Mouse (Mus musculus) neural tube, embryonic 12.5 days (tissue): Measurements from ENCODE around the gene Serinc5. TPM values are rescaled to one million over a fixed set of nuclear protein-coding genes. Genes with fewer than 3 reads are reported as not detected.

Experiments used
- ATAC-seq: fragments of 200-750 bp; cut with Nextera tagmentation; 2 replicates; pipeline ENCODE4 v1.8.0; 2017; ENCODE audit warnings: low read depth, mild to moderate bottlenecking, moderate TSS enrichment, moderate library complexity; ENCODE audit not compliant: low FRiP score
- H3K27ac ChIP-seq: fragments of 300-500 bp; sonication (generic); 2 replicates; pipeline ENCODE4 v1.5.1; 2016
- H3K27me3 ChIP-seq: fragments of 300-500 bp; sonication (generic); replicated peaks from 2 replicates; pipeline ENCODE4 v1.6.1; 2016; ENCODE audit warnings: mild to moderate bottlenecking
- H3K36me3 ChIP-seq: fragments of 300-500 bp; sonication (generic); 2 replicates; pipeline ENCODE4 v1.6.1; 2016; ENCODE audit warnings: mild to moderate bottlenecking
- H3K4me1 ChIP-seq: fragments of 300-500 bp; sonication (generic); 2 replicates; pipeline ENCODE4 v1.6.1; 2016
- H3K4me2 ChIP-seq: fragments of 300-500 bp; sonication (generic); replicated peaks from 2 replicates; pipeline ENCODE4 v1.6.1; 2016; ENCODE audit warnings: mild to moderate bottlenecking
- H3K4me3 ChIP-seq: fragments of 300-500 bp; sonication (generic); 2 replicates; pipeline ENCODE4 v1.5.1; 2016
- H3K9ac ChIP-seq: fragments of 300-500 bp; sonication (generic); 2 replicates; pipeline ENCODE4 v1.6.1; 2016; ENCODE audit warnings: mild to moderate bottlenecking
- H3K9me3 ChIP-seq: fragments of 300-500 bp; sonication (generic); 2 replicates; pipeline ENCODE4 v1.6.1; 2016; ENCODE audit warnings: mild to moderate bottlenecking
- whole genome bisulfite sequencing: fragments of 180-500 bp; shearing (Covaris S2); methylation state at CpG from one replicate; pipeline ENCODE4 v1.1.7; 2016; 5-methylcytosine and 5-hydroxymethylcytosine counted together
- polyA plus RNA-seq: library from polyadenylated mRNA; unstranded; fragments of >200 nt; fragmentation: Nextera tagmentation; extraction: Ambion mirVana; gene quantifications from 2 replicates; pipeline ENCODE4 v1.2.1, GENCODE M21; 2016

Serinc5 gene
- polyA plus RNA-seq, 1 experiment from 2014 or later: 27.9 TPM

DNA sequence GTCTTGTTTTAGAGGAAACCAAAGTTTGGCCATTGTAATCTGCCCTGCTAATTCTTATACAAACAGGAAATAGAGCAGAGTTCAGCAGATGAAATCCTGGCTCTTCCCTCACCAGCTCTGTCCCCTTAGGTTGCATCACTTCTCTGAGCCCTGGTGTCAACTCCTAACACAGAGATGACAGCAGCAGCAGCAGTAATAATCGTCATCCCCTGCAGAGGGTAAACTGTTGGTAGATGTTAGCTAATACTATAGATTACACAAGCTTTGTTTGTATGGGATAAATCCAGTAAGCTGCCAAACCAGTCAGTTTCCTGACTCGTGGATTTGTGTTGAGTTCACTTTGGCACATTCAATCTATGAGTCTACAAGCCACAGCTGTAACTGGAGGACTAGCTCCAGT is 40.1 kb downstream of the Serinc5 start:
- no peak for ATAC-seq
- H3K36me3 ChIP-seq: no peaks in the 10 kb centered on the region
- no peak overlapping the region for H3K9ac ChIP-seq
- WGBS: 80% methylated on average over 2 of the region's 2 CpGs
- H3K4me3 ChIP-seq: no peak overlapping the region
- H3K4me2 ChIP-seq: no peak overlapping the region
- H3K27ac ChIP-seq: no peak overlapping the region
- peaks cover 6% of the 10 kb centered on the region; the same call in 1 of the 2 replicates for H3K4me1 ChIP-seq
- no peaks in the 10 kb centered on the region for H3K27me3 ChIP-seq
- H3K9me3 ChIP-seq: no peaks in the 10 kb centered on the region

DNA sequence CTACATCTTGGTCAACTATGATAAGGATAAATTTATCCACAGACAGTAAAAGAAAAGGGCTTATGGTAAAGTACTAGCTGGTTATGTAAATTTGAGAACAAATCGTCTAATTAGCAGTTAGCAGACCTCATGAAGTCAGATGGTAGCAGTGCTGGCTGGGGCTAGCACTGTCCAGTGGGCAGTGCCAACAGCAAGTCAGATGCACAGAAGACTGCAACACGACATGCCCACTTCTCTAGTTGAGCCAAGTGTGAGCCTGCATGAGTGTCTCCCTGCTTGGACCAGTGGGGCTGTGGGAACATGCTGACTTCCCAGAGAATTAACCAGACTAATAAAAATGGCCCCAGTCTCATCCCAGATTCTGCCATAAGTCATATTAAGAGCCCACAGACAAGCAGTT is 41.6 kb downstream of the Serinc5 start:
- H3K9ac ChIP-seq: no peak overlapping the region
- H3K27me3 ChIP-seq: no peaks in the 10 kb centered on the region
- H3K4me3 ChIP-seq: no peak overlapping the region
- H3K36me3 ChIP-seq: no peaks in the 10 kb centered on the region
- 74% methylated on average over 2 of the region's 2 CpGs for WGBS
- H3K4me1 ChIP-seq: peaks cover 6% of the 10 kb centered on the region; the same call in 1 of the 2 replicates
- no peak overlapping the region for H3K27ac ChIP-seq
- no peak for ATAC-seq
- H3K9me3 ChIP-seq: no peaks in the 10 kb centered on the region
- no peak overlapping the region for H3K4me2 ChIP-seq

DNA sequence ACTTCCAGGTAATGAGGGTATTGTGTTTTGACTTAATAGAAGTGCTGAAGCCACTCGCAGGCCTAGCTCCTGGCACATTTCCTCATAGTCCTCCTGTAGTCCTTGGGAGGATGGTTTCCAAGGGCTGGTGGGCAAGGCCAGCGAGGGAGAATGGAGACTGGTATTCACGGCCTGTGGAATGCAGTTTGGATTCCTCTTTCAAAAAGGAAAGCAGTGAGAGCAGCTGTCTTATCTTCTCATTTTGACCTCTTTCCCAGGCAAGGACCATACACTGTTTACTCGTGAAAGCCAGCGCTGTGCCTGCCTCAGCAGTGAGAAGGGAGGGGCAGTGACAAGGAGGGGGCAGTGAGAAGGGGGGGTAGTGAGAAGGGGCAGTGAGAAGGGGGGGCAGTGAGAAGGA is 42.4 kb downstream of the Serinc5 start:
- 41% methylated on average over 5 of the region's 5 CpGs for WGBS
- Histone ChIP-seq H3K27me3 (no peaks in the 10 kb centered on the region), H3K36me3 (no peaks in the 10 kb centered on the region), H3K9me3 (no peaks in the 10 kb centered on the region), H3K9ac (no peak overlapping the region), H3K4me3 (no peak overlapping the region), H3K27ac (no peak overlapping the region), H3K4me2 (no peak overlapping the region), H3K4me1 (peaks cover 6% of the 10 kb centered on the region; the same call in 1 of the 2 replicates)
- no peak for ATAC-seq

DNA sequence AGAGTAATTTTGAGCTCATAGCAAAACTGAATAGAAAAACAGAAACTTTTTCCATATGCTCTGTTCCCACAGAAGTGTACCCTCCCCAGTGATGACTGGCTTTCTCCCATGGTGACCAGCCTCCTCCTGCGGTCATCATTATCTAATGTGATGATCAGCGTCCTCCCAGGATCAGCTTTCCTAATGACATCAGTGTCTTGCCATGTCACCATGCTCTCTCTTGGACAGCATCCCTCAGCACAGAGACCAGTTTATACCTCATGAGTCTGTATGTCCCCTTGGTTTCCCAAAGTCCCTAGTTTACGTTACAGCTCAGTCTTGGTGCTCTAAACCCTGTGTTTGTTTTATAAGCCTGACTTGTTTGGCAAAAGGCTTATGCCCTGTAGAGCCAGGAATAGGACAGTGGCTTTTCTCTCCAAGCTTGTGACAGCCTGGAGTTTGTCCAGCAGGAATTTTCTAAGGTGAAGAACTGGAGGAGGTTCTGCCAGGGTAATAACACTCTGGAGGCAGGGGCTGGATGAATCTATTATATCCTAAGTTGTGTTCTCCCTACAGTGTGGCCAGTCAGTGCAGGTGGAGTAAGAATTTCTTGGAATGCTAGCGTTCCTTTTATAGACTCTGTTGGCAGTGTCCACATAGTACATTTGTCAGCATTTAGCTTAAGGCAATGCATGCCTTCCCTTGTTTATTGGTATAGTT is 46.1 kb downstream of the Serinc5 start:
- WGBS: 83% methylated on average over 4 of the region's 4 CpGs
- Histone ChIP-seq H3K4me2 (no peak overlapping the region), H3K27ac (no peak overlapping the region), H3K9me3 (no peaks in the 10 kb centered on the region), H3K4me1 (peaks cover 6% of the 10 kb centered on the region; the same call in 1 of the 2 replicates), H3K27me3 (no peaks in the 10 kb centered on the region), H3K9ac (no peak overlapping the region), H3K36me3 (peaks cover 13% of the 10 kb centered on the region), H3K4me3 (no peak overlapping the region)
- no peak for ATAC-seq

DNA sequence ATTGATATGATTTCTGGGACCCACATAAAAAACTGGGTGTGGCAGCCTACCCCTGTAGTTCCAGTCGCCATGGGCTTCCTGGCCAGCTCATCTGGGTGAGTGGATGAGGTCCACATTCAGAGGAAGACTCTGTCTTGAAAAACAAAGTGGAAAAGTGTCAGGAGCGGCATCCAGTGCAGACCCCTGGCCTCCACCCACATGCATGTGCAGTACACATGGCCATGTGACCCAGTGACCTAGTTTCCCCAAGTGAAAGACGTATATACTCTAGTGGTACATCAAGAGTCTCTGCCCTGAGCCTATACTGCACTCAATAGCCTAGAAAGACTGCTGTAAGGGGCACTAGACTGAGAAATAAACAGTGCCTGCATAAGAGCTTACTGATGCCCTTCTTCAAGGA is 48.7 kb downstream of the Serinc5 start:
- H3K27ac ChIP-seq: no peak overlapping the region
- no peaks in the 10 kb centered on the region for H3K9me3 ChIP-seq
- WGBS: 82% methylated on average over 3 of the region's 3 CpGs
- no peaks in the 10 kb centered on the region for H3K4me1 ChIP-seq
- H3K36me3 ChIP-seq: peaks cover 13% of the 10 kb centered on the region
- H3K4me3 ChIP-seq: no peak overlapping the region
- no peaks in the 10 kb centered on the region for H3K27me3 ChIP-seq
- ATAC-seq: no peak
- no peak overlapping the region for H3K4me2 ChIP-seq
- H3K9ac ChIP-seq: no peak overlapping the region

DNA sequence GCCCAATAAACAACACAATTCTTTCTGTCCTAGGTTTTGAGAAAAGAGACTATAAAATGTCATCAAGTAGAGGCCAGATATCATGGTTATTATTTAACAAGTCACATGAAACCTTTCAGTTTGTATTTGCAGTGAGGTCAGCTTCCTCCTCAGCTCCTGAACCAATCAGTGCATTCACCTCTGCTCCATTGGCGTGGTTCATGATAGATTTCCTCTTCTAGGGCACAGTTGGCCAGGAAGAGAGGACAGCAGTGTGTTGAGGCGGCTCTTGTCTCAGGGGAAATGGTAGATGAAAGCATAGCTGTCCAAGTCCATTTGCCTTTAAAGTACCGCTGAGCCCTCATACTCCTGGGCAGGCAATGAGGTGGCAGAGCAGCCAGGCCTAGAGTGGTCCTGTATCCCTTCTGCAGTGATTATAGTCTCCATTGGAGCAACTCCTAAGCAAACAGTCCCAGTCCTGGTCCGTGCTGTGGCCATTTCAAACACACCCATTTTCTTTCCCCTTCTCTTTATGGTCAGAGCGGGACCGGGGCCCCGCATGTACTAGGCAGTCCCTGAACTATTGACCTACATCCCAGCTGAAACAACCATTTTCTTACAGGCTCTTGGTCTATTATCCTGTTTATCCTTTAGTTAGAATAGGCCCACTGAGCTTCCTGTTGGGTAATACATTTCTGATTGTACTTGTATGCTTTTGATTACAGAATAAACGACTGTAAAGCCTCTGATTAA is 51.8 kb downstream of the Serinc5 start:
- Histone ChIP-seq H3K36me3 (peaks cover 20% of the 10 kb centered on the region), H3K9ac (no peak overlapping the region), H3K9me3 (no peaks in the 10 kb centered on the region), H3K27me3 (no peaks in the 10 kb centered on the region), H3K4me2 (no peak overlapping the region), H3K4me3 (no peak overlapping the region), H3K27ac (no peak overlapping the region), H3K4me1 (no peaks in the 10 kb centered on the region)
- 51% methylated on average over 8 of the region's 8 CpGs for WGBS
- no peak for ATAC-seq

DNA sequence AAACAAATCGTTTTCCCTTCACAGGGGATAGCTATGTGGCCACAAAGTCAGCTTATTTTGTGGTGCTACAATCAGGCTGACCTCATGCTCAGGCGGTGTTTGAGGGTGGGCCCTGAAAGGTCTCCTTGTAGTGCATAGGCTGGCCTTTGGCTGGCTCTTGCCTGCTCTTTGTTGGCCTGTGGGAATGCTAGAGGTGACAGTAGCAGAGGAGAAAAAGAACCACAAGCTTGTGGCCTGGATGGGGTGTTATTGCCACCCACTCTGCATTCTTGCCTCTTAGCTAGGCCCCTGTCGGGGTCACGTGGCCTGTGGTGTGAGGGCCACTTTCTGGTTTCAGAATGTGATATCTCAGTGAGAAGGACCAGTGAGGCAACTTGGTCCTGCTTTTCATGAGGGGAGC is 54.1 kb downstream of the Serinc5 start:
- Histone ChIP-seq H3K9me3 (no peaks in the 10 kb centered on the region), H3K27me3 (no peaks in the 10 kb centered on the region), H3K4me3 (no peak overlapping the region), H3K27ac (no peak overlapping the region), H3K4me2 (no peak overlapping the region), H3K4me1 (no peaks in the 10 kb centered on the region), H3K9ac (no peak overlapping the region), H3K36me3 (peaks cover 20% of the 10 kb centered on the region)
- no peak for ATAC-seq
- WGBS: 79% methylated on average over 4 of the region's 4 CpGs

DNA sequence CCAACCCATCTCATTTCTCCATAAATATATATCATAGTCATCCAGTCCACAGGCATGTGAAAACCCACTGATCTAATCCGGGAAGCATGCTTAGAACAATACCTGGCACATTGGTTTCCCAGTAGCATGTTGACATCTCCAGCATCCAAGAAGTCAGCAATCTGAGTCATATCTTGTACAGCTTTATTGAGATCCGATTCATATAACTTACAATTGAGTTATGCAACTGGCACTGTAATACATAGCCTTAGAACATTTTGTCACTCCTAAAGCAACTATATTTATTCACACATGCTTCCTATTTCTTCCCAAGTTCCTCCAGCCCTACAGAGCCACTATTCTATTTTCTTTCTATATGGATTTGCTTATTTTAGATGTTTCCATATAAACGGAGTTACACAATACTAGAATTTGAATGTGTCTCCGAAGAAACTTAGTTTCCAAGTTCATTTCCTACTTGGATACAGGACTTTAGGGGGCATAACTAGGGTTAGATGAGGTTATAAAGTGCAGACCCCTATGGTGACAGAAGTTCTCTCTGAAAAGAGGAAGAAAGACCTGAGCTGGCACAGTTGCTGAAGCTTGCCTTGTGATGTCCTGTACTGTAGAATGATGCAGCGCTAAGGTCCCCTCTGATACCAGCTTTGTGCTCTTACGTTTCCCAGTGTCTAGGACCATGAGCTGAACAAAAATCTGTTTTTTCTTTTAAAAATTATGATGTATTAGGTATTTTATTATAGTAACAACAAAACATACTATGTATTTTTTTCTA is 57.5 kb downstream of the Serinc5 start:
- no peak overlapping the region for H3K4me3 ChIP-seq

DNA sequence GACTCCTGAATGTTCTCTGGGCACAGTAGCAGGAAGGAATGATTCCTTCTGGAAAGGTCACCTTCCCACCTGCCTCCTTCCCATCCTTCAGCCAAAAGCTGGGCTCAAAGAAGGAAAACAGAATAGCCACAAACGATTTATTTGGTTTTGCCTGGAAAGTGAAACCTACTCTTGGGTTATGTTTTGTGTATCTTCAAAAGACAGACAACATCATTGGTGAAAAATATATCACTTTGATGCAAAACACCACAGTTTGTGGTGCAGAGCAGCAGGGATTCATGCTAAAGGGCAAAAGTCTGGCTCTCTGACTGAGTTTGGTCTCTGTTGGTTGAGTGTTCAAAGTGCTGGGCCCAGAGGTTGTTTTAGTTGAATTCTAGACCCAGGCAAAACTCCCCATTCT is 60.8 kb downstream of the Serinc5 start:
- no peak overlapping the region for H3K9ac ChIP-seq
- ATAC-seq: no peak
- H3K27me3 ChIP-seq: no peaks in the 10 kb centered on the region
- H3K36me3 ChIP-seq: no peaks in the 10 kb centered on the region
- no peaks in the 10 kb centered on the region for H3K9me3 ChIP-seq
- 82% methylated on average over 1 of the region's 1 CpGs for WGBS
- peaks cover 8% of the 10 kb centered on the region; the same call in 1 of the 2 replicates for H3K4me1 ChIP-seq
- H3K4me3 ChIP-seq: no peak overlapping the region
- H3K4me2 ChIP-seq: no peak overlapping the region
- no peak overlapping the region for H3K27ac ChIP-seq

More for the DNA sequence above, 57.5 kb downstream of the Serinc5 start:
- Histone ChIP-seq H3K4me1 (no peaks in the 10 kb centered on the region), H3K27me3 (no peaks in the 10 kb centered on the region), H3K9me3 (no peaks in the 10 kb centered on the region), H3K36me3 (peaks cover 7% of the 10 kb centered on the region; the same call in 1 of the 2 replicates), H3K4me2 (no peak overlapping the region), H3K27ac (no peak overlapping the region), H3K9ac (no peak overlapping the region)
- 93% methylated on average over 6 of the region's 6 CpGs for WGBS
- no peak for ATAC-seq

DNA sequence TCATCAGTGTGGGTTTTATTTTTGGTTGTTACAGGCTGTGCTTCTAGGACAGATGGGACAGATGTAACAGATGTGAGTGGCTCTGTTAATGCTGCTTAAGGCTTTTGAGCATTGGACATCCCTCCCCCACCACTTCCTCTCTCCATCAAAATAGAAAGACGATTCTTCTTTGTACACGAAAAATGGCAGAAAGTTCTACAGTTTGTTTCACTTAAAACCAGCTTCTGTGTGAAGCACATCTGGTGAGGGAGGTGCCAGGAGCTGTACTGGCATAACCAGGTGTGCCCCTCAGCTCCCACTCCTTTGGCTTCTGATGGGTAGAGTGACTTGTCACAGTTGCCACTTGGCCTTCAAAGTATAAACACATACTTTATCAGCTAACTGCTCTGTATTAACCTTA is 63.8 kb downstream of the Serinc5 start:
- no peaks in the 10 kb centered on the region for H3K27me3 ChIP-seq
- H3K9me3 ChIP-seq: no peaks in the 10 kb centered on the region
- WGBS: 70% methylated on average over 2 of the region's 2 CpGs
- H3K36me3 ChIP-seq: no peaks in the 10 kb centered on the region
- H3K4me3 ChIP-seq: no peak overlapping the region
- peaks cover 13% of the 10 kb centered on the region for H3K4me1 ChIP-seq
- H3K27ac ChIP-seq: no peak overlapping the region
- no peak for ATAC-seq
- no peak overlapping the region for H3K4me2 ChIP-seq
- H3K9ac ChIP-seq: no peak overlapping the region

DNA sequence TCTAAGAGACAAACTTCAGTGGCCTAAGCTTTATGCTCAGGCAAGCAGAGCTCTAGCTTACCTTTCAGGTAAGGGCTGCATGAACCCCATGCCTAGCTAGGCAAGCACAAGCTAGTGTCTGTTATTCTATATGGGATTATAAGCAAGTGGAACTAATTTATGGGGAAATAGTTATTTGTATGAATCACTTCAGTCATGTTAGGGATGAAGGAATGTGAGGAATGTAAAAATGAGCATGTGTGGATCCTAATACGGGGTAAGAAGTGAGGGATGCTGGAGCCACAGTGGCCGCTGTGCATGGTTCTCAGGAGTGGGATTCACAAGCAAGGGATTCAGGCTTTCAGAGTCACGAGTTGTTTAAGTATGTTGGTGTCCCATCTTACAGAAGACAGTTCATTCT is 64.4 kb downstream of the Serinc5 start:
- no peaks in the 10 kb centered on the region for H3K36me3 ChIP-seq
- H3K9ac ChIP-seq: no peak overlapping the region
- no peaks in the 10 kb centered on the region for H3K9me3 ChIP-seq
- H3K4me1 ChIP-seq: peaks cover 13% of the 10 kb centered on the region
- no peak overlapping the region for H3K4me3 ChIP-seq
- no peak overlapping the region for H3K27ac ChIP-seq
- H3K27me3 ChIP-seq: no peaks in the 10 kb centered on the region
- ATAC-seq: no peak
- H3K4me2 ChIP-seq: no peak overlapping the region
- WGBS: 89% methylated on average over 3 of the region's 3 CpGs

DNA sequence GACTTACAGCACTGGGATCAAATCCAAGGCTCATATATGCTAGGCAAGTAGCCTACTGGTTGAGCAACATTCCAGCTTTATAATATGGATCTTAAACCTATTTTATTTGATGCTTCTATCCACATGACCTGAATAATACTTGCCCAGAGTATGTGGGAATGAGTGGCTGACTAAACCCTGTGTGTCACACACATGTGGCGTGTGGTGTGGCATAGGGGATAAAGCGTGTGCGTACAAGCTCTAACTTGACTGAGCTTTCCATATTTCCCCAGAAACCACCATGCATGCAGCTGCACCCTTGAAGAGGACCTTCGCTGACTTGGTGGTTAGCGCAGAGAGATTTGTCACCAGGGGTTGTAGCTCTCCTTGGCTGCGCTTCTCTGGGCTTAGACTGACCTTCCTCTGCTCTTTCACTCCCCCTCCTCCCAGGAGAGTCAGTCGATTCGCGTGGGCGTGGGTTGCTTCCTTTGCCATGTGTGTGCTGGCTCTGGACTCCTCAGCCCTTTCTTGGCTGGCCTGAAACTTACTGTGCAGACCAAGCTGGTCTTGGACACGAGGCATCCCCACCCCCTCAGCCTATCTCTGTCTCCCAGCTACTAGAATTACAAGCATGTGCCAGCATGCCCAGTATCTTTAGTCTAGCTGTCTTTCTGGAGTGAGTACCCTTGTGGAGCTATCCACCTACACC is 65.2 kb downstream of the Serinc5 start:
- 83% methylated on average over 11 of the region's 11 CpGs for WGBS
- peaks cover 13% of the 10 kb centered on the region for H3K4me1 ChIP-seq
- H3K4me3 ChIP-seq: no peak overlapping the region
- H3K4me2 ChIP-seq: no peak overlapping the region
- no peaks in the 10 kb centered on the region for H3K27me3 ChIP-seq
- H3K9me3 ChIP-seq: no peaks in the 10 kb centered on the region
- no peak; the same call in 1 of the 2 replicates for ATAC-seq
- H3K9ac ChIP-seq: no peak overlapping the region
- no peak overlapping the region for H3K27ac ChIP-seq
- H3K36me3 ChIP-seq: no peaks in the 10 kb centered on the region
